Mouse (Mus musculus) myocyte (in vitro differentiated cells): ENCODE measurements around the gene Tmem206.

ENCODE experiments used
- E2F4 ChIP-seq: IDR thresholded peaks from one replicate; pipeline ENCODE4 v1.6.1; 2011; ENCODE audit warnings: mild to moderate bottlenecking, control low read depth, moderate library complexity; ENCODE audit not compliant: insufficient read depth
- MAX ChIP-seq: IDR thresholded peaks from one replicate; pipeline ENCODE4 v1.6.1; 2011; ENCODE audit warnings: low read depth, mild to moderate bottlenecking, control low read depth
- POLR2A ChIP-seq: IDR thresholded peaks from one replicate; pipeline ENCODE4 v1.6.1; 2011; ENCODE audit warnings: low read depth, mild to moderate bottlenecking, control low read depth, moderate library complexity; ENCODE audit not compliant: insufficient read length
- REST ChIP-seq: IDR thresholded peaks from one replicate; pipeline ENCODE4 v1.6.1; 2011; ENCODE audit warnings: mild to moderate bottlenecking, control low read depth, moderate library complexity; ENCODE audit not compliant: insufficient read depth, insufficient read length

DNA sequence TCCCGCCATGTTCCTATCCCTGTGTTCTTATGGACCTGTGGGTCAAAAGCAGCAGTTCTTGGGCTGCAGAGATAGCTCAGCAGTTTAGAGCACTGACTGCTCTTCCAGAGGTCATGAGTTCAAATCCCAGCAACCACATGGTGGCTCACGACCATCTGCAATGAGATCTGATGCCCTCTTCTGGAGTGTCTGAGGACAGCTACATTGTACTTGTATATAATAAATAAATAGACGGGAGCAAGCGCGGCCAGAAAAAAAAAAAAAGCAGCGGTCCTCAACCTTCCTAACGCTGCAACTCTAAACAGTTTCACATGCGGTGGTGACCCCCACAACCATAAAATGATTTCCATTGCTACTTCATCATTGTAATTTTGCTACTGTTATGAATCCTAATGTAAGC is 8.9 kb upstream of the Tmem206 start:
- TF ChIP-seq MAX (no peak), E2F4 (no peak), POLR2A (no peak), REST (no peak)
